Mouse (Mus musculus): ENCODE results near the gene Npm1.

DNA sequence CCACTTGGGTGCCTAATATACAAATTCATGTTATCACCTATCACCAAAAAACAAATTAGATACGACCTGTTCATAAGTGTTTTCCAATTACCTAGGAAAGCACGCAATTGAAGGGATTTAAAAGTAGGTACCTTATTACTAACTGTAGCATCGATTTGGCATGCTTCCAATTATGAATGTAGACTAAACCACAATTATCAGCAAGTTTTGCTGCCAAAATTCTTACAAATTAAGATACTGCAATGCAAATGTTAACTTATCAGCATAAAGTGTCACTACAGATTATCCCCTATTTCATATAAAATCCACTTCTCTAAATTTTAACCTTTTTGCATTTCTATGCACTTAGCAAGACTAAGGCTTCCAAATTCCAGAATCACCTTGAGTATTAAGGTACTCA lies 8.5 kb downstream of the Npm1 start:
- TF ChIP-seq CTCF (IDR thresholded peaks at IDR 0.05; ENCODE audit: low read depth, low read length) (no peak), POLR2AphosphoS5 (IDR thresholded peaks at IDR 0.05; ENCODE audit: insufficient replicate concordance, low read depth, low read length) (no peak), TAL1 (conservative IDR thresholded peaks at IDR 0.05; ENCODE audit: low read depth, low read length) (no peak)

Measured in G1E (cell line).